12 mouse cellular contexts compared by ENCODE assay signal in genomic region chr3:41574720-41575435, GRCm38 (mm10). TPM values are rescaled to one million over a fixed set of nuclear protein-coding genes. Genes with fewer than 3 reads are reported as not detected.
DNase-seq lines count a peak whose midpoint lies in the region; ATAC-seq lines count a peak whose summit lies in the region.
"Had no signal": no experiment of that assay in that cellular context is flagged by ENCODE, and none has a peak within 500 bp of the region (broad histone marks: within the 10 kb centered on the region; RNA-seq: fewer than 3 reads in every experiment).

No protein-coding gene starts in this region.

- H3K27me3 ChIP-seq in megakaryocyte, embryonic 14.5 days (replicated peaks), result peaks cover 3% of the 10 kb centered on the region
- H3K27me3 ChIP-seq: forebrain, embryonic 15.5 days; midbrain, embryonic 12.5 days; stomach, embryonic 15.5 days had no signal

- no peak for ATAC-seq in megakaryocyte, adult 5-6 weeks (ENCODE audit: poor library complexity, severe bottlenecking)
- ATAC-seq in hematopoietic stem cell, adult 5-6 weeks (replicated peaks in 1 of 2; ENCODE audit: insufficient read depth in 1 of 2, low FRiP score in 2 of 2, low TSS enrichment in 1 of 2, low read depth in 1 of 2, poor library complexity in 2 of 2, severe bottlenecking in 2 of 2), result peak; percentile 30 to 39; a peak in 2 of 4 replicates
- peak; percentile 24 for ATAC-seq in megakaryocyte progenitor cell, adult 5-6 weeks (replicated peaks; ENCODE audit: poor library complexity)
- ATAC-seq: forebrain, embryonic 15.5 days; hindbrain, postnatal 0 days had no signal

- peak overlapping the region; percentile 70 for H3K4me3 ChIP-seq in megakaryocyte, embryonic 14.5 days (replicated peaks)
- H3K4me3 ChIP-seq: forebrain, embryonic 15.5 days; midbrain, embryonic 12.5 days; stomach, embryonic 15.5 days had no signal

- peaks cover 71% of the 10 kb centered on the region for H3K4me1 ChIP-seq in megakaryocyte, embryonic 14.5 days

- no peaks in the 10 kb centered on the region for H3K9me3 ChIP-seq in megakaryocyte, embryonic 14.5 days
- H3K9me3 ChIP-seq: forebrain, embryonic 15.5 days; midbrain, embryonic 12.5 days; stomach, embryonic 15.5 days had no signal

- peak; percentile 10 to 44 for DNase-seq in adrenal gland, postnatal 36 days
- DNase-seq in adrenal gland, postnatal 25 days, result no peak
- DNase-seq in cerebellum, postnatal 4 days (ENCODE audit: low spot score in 2 of 2), result no peak
- DNase-seq in spleen, postnatal 14 days (ENCODE audit: low spot score in 2 of 2), result no peak

- no peaks in the 10 kb centered on the region for H3K36me3 ChIP-seq in megakaryocyte, embryonic 14.5 days (replicated peaks; ENCODE audit: low read length)
- H3K36me3 ChIP-seq: forebrain, embryonic 15.5 days; midbrain, embryonic 12.5 days; stomach, embryonic 15.5 days had no signal

RNA-seq across cellular contexts. Expression of gene Jade1, which starts 19.3 kb away (rescaled TPM):
- total RNA-seq in adrenal gland, postnatal 36 days (2021), result 10 to 100 TPM; 51.2 to 51.4 TPM
- 50.1 and 56.5 TPM in 2 replicates for total RNA-seq in adrenal gland, postnatal 25 days (2021)
- polyA plus RNA-seq in megakaryocyte, embryonic 14.5 days (2012; ENCODE audit: insufficient read depth, low replicate concordance), result 1.5 TPM in 1 of 2 replicates, not detected in the other
- 23.4 and 26.5 TPM in 2 replicates for total RNA-seq in megakaryocyte, adult 5-6 weeks (2015)
- total RNA-seq in megakaryocyte, adult 5-6 weeks (2017), result 17.7 and 20.4 TPM in 2 replicates
- total RNA-seq in hematopoietic stem cell, adult 5-6 weeks (2017), result 40.3 and 44.8 TPM in 2 replicates
- total RNA-seq in megakaryocyte progenitor cell, adult 5-6 weeks (2015), result 45.3 and 47.8 TPM in 2 replicates
- total RNA-seq in megakaryocyte progenitor cell, adult 5-6 weeks (2017), result 34.6 and 38.7 TPM in 2 replicates

Comparison
In these comparisons a context has a peak if more than half of its experiments do, and no peak if none do; other contexts are left out.
1. DNase-seq: peak in adrenal gland, postnatal 36 days (2 of 2); none in adrenal gland, postnatal 25 days (single experiment), cerebellum, postnatal 4 days (0 of 2) and spleen, postnatal 14 days (0 of 2).